Mouse (Mus musculus): Measurements from ENCODE around the gene Ap1ar.

DNA sequence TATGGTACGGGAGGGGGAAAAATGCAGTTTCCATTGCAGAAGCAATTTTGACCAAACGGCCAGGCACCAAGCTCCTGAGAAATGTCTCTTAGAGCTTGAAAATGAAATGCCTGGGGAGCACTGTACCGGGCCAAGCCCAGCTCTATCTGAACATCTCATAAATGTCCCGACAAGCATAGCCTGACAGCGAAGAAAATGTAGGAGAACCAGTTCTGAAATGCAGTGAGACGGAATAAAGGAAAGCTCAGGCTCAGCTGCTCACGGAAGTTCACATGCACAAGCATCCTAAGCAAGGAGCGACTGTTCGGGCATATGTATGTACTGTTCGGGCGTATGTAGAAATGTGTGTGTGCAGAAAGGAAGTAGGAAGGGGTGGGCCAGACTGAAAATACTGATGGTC is 24.0 kb upstream of the Ap1ar start:
- no peak for TF ChIP-seq CTCF (IDR thresholded peaks at IDR 0.05; ENCODE audit: low read depth)
- TF ChIP-seq EP300 (IDR thresholded peaks at IDR 0.05; ENCODE audit: low read depth), result no peak

Data from liver, embryonic 14.5 days (tissue).